Mouse (Mus musculus) heart, adult 18-20 months (tissue): ENCODE data around the gene Mfng. TPM values are rescaled to one million over a fixed set of nuclear protein-coding genes. Genes with fewer than 3 reads are reported as not detected.

Experiments
- DNase-seq, 2 experiments: peaks; one replicate each; pipeline ENCODE4 v3.0.0; 2021 to 2022; ENCODE audit warnings: mixed read lengths in 1 of 2
- total RNA-seq, 2 experiments: library from RNA; stranded (reverse); gene quantifications; 2 replicates each; pipeline ENCODE4 v1.2.3; 2021

Gene Mfng
- total RNA-seq, 2 experiments from 2014 or later, result 10.8 to 11.0 TPM

- peak; percentile 65 to 84 for DNase-seq
Observed at GRCm38 (mm10) chr15:78787287-78787856, 14.1 kb upstream of the Mfng start.

GRCm38 (mm10) chr15:78786411-78786818 lies 13.1 kb upstream of the Mfng start:
- peak in 1 of 2 experiments; percentile 89 for DNase-seq

- DNase-seq, result peak in 1 of 2 experiments; percentile 95
Observed at GRCm38 (mm10) chr15:78785961-78786360, 12.7 kb upstream of the Mfng start.

GRCm38 (mm10) chr15:78785258-78785657 lies 12.0 kb upstream of the Mfng start:
- peak in 1 of 2 experiments; percentile 12 for DNase-seq

GRCm38 (mm10) chr15:78784520-78784919 lies 11.2 kb upstream of the Mfng start:
- DNase-seq, result peak in 1 of 2 experiments; percentile 10

GRCm38 (mm10) chr15:78782348-78783103 lies 9.3 kb upstream of the Mfng start:
- peak in 1 of 2 experiments; percentile 4 for DNase-seq

- DNase-seq, result peak in 1 of 2 experiments; percentile 56
Observed at GRCm38 (mm10) chr15:78780908-78781307, 7.6 kb upstream of the Mfng start.

- DNase-seq, result no peak
Observed at GRCm38 (mm10) chr15:78780359-78780758, 7.1 kb upstream of the Mfng start.

GRCm38 (mm10) chr15:78779690-78780089 lies 6.4 kb upstream of the Mfng start:
- no peak for DNase-seq

GRCm38 (mm10) chr15:78779253-78779652 lies 6.0 kb upstream of the Mfng start:
- DNase-seq, result peak in 1 of 2 experiments; percentile 29

- DNase-seq, result peak; percentile 94 to 96
Observed at GRCm38 (mm10) chr15:78778077-78778870, 5.0 kb upstream of the Mfng start.

- peak in 1 of 2 experiments; percentile 16 for DNase-seq
Observed at GRCm38 (mm10) chr15:78772856-78773255, 419 bp downstream of the Mfng start.

- DNase-seq, result peak in 1 of 2 experiments; percentile 76
Observed at GRCm38 (mm10) chr15:78772368-78772763, 909 bp downstream of the Mfng start.

GRCm38 (mm10) chr15:78771531-78772367 lies 1.5 kb downstream of the Mfng start:
- DNase-seq, result peak; percentile 58 to 84

- no peak for DNase-seq
Observed at GRCm38 (mm10) chr15:78770983-78771355, 2.3 kb downstream of the Mfng start.

- DNase-seq, result no peak
Observed at GRCm38 (mm10) chr15:78770234-78770982, 2.9 kb downstream of the Mfng start.

GRCm38 (mm10) chr15:78769064-78769463 lies 4.2 kb downstream of the Mfng start:
- DNase-seq, result no peak

GRCm38 (mm10) chr15:78763704-78764103 lies 9.6 kb downstream of the Mfng start:
- DNase-seq, result no peak

GRCm38 (mm10) chr15:78763210-78763609 lies 10.1 kb downstream of the Mfng start:
- DNase-seq, result no peak

- no peak for DNase-seq
Observed at GRCm38 (mm10) chr15:78761112-78761511, 12.2 kb downstream of the Mfng start.

- no peak for DNase-seq
Observed at GRCm38 (mm10) chr15:78758132-78758531, 15.1 kb downstream of the Mfng start.
